Mouse (Mus musculus) B cell, adult (primary cell): ENCODE measurements around the gene Pigyl. TPM values are rescaled to one million over a fixed set of nuclear protein-coding genes. Genes with fewer than 3 reads are reported as not detected.

Source experiments
- total RNA-seq: library from RNA; stranded (reverse); gene quantifications from 4 replicates; pipeline ENCODE4 v1.2.4, GENCODE M21; 2023; ENCODE audit not compliant: inconsistent age

Pigyl gene
- total RNA-seq = 12.8 to 20.2 TPM (median 16.1 TPM) in 4 replicates

DNA sequence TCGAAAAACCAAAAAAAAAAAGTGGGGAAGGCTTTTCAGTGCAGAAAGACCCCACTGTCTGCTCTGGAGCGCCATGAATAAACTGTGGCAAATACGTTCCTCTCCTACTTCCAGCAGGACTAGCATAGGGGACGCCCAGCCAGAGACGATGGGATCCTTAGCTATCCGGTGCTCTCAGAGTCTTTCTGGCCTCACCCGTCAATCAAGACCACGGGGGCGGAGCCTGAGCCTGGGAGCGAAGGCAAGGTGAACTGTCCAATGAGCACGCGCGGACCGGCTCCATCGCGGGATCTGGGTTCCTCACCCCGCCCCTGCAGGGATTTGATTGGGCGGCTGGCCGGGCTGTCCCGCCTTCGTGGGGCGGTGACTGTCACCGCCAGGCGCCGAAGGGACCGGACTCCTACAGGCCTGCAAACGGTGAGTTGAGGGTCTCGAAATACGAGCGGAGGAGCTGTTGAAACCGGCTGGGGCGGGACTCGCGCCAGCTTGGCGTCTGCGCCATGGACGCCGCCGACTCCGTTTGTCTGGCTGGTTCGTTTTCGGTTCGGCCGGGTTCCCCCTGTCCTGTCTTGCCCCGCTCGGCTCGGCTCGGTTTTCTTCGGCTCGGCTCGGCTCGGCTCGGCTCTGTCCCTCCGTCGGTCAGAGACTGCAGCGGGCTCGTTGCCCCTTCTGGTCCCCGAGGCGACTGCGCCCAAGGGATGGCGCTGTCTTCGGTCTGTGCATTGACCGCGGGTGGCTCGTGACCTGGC lies at the start of gene Pigyl:
Gene Pigyl (plus strand): TSS at position 350 of the 749 bp plus-strand sequence.

DNA sequence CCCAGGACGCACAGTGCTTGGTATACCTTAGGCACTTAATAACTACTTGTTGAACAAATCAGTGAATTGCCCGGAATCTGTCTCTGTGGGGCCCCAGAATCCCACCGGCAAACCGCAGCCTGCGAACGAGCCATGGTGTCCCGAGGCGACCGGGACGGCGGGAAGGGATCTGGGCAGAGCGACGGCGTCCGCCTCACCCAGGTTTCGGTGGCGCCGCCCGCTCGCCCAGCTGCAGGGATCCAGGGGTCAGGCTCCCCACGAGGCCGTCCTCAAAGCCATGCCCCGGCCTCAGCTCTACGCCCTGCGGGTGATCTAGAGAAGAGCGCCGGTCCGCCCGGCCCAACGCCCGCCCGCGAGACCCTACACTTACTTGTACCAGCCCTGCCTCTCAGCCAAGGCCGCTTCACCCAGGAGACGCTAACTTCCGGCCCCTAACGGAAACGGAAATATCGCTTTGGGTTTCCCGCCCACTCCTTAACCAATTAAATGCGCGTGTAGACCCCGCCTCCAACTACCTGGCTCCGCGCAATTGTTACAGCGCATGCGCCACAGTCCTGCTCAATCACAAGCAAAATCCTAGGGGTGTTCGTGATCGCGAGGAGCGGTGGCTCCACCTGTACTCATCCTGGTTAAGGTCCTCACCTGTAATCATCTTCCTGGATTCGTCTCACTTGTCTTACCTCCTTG lies 39.8 kb upstream of the Pigyl start, which contains the start of gene Elof1:
Gene Elof1 (minus strand): TSS at position 433 of the 687 bp plus-strand sequence.

DNA sequence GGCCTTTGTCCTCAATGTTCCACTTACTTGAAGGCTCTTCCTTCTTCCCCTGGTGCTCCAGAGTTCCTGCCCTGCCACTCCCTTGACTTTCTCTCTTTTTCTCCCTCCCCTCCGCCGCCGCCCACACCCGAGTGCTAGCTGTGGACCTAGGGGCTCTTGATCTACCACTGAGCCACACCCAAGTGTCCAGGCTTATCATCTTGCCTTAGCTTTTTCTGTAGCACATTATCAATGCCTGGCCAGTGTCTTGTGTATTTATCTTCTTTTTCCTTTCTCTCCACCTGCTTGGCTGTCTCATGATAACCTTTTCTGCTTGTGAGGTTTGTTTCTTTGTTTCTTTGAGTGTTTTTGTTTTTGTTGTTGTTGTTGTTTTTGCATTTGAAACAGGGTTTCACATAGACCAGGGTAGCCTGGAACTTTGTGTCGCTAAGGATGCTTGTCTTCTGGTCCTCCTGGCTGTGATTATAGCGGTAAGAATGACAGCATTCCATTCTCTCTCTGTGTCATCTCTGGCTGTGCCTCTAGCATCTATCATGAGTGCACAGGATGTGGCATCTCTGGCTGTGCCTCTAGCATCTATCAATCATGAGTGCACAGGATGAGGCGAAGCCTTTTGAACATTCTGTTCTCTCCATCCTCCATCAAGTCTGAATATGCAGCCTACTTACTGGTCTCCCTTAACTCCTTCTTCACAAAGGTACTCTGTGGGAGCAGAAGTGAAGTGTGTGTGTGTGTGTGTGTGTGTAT lies 20.8 kb upstream of the Pigyl start, which contains the start of gene Acp5:
Gene Acp5 (minus strand): TSS at position 68 of the 747 bp plus-strand sequence.

DNA sequence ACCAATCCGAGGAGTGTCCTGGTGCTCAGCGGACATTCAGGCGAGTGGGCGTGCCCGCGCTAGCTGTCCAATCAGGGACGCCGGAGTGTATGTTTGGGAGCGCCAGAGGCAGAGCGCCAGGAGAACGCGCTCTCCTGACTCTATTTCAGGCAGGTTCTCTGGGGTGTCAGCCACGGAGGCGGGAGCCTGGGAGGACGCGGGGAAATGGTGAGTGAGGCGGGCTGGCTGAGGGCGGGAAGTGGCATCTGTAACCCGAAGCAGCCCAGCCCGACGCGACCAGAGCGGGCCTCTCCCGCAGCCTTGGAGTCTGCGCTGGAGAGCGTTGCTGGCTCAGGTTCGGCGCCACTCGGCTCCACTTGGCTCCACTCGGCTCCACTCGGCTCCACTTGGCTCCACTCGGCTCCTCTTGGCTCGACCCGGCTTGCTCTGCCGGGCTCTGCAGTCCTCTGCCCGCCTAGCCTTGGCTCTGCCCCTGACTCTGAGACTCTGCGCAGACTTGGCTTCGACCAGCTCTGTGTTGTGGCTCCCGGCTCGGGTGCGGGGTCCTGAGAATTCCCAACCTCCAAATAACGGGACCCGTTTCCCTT lies 31.5 kb downstream of the Pigyl start, which contains the start of gene Zfp872:
Gene Zfp872 (plus strand): TSS at position 66 of the 587 bp plus-strand sequence.

Other genes with a start within 250 kb of the Pigyl start
- 3.8 to 5.1 TPM (median 4.2 TPM) in 4 replicates for gene Rab3d, start 238.7 kb upstream of the Pigyl start, total RNA-seq
- not detected in 4 replicates for gene Ccdc159, start 229.4 kb upstream of the Pigyl start, total RNA-seq
- gene Tmem205, start 229.3 kb upstream of the Pigyl start, total RNA-seq = 0.67 TPM in 1 of 4 replicates, not detected in the others
- 0.63 to 1.7 TPM (median 1.1 TPM) in 4 replicates for gene Plppr2, start 219.8 kb upstream of the Pigyl start, total RNA-seq
- gene Swsap1, start 201.1 kb upstream of the Pigyl start, total RNA-seq = 8.1 to 10.0 TPM (median 9.1 TPM) in 4 replicates
- gene Epor, start 193.3 kb upstream of the Pigyl start, total RNA-seq = 0.30 to 0.60 TPM in 2 of 4 replicates, not detected in the others
- 0.19 to 0.21 TPM in 2 of 4 replicates, not detected in the others for gene Rgl3, start 167.4 kb upstream of the Pigyl start, total RNA-seq
- gene Ccdc151, start 154.2 kb upstream of the Pigyl start, total RNA-seq = not detected in 4 replicates
- 66.4 to 85.8 TPM (median 77.1 TPM) in 4 replicates for gene Prkcsh, start 154.0 kb upstream of the Pigyl start, total RNA-seq
- not detected in 4 replicates for gene Elavl3, start 104.8 kb upstream of the Pigyl start, total RNA-seq
- not detected in 4 replicates for gene Gm49318, start 85.6 kb upstream of the Pigyl start, total RNA-seq
- 31.9 to 34.7 TPM (median 32.9 TPM) in 4 replicates for gene Zfp653, start 85.5 kb upstream of the Pigyl start, total RNA-seq
- gene Ecsit, start 71.4 kb upstream of the Pigyl start, total RNA-seq = 18.3 to 23.0 TPM (median 22.1 TPM) in 4 replicates
- 0.21 TPM in 1 of 4 replicates, not detected in the others for gene Cnn1, start 57.6 kb upstream of the Pigyl start, total RNA-seq
- 38.1 to 44.9 TPM (median 41.1 TPM) in 4 replicates for gene Elof1, start 39.7 kb upstream of the Pigyl start, total RNA-seq
- gene Acp5, start 21.1 kb upstream of the Pigyl start, total RNA-seq = 207 to 275 TPM (median 227 TPM) in 4 replicates
- gene Zfp872, start 31.2 kb downstream of the Pigyl start, total RNA-seq = not detected in 4 replicates
- 32.3 to 39.4 TPM (median 35.7 TPM) in 4 replicates for gene Zfp809, start 68.9 kb downstream of the Pigyl start, total RNA-seq
- gene Zfp599, start 103.0 kb downstream of the Pigyl start, total RNA-seq = 1.9 to 2.9 TPM (median 2.4 TPM) in 4 replicates
- gene Zfp810, start 150.8 kb downstream of the Pigyl start, total RNA-seq = 11.3 to 16.5 TPM (median 12.5 TPM) in 4 replicates
- 1.1 to 3.0 TPM (median 2.1 TPM) in 4 replicates for gene Anln, start 232.3 kb downstream of the Pigyl start, total RNA-seq